Mouse (Mus musculus) embryonic facial prominence, embryonic 15.5 days (tissue): ENCODE measurements around the gene Gm10570. TPM values are rescaled to one million over a fixed set of nuclear protein-coding genes. Genes with fewer than 3 reads are reported as not detected.
A peak's percentile ranks its signal among the peaks of the same experiment; 100 is the strongest.

Experiments
- ATAC-seq: fragments of 200-750 bp; cut with Nextera tagmentation; 2 replicates; pipeline ENCODE4 v1.8.0; 2017; ENCODE audit warnings: low read depth, moderate TSS enrichment; ENCODE audit not compliant: insufficient number of reproducible peaks, low FRiP score, low TSS enrichment
- H3K27ac ChIP-seq: fragments of 300-500 bp; sonication (generic); replicated peaks from 2 replicates; pipeline ENCODE4 v1.5.1; 2015; ENCODE audit warnings: mild to moderate bottlenecking, inconsistent platforms
- H3K27me3 ChIP-seq: fragments of 300-500 bp; sonication (generic); 2 replicates; pipeline ENCODE4 v1.6.1; 2015; ENCODE audit warnings: inconsistent platforms
- H3K36me3 ChIP-seq: fragments of 300-500 bp; sonication (generic); 2 replicates; pipeline ENCODE4 v1.6.1; 2015; ENCODE audit warnings: mild to moderate bottlenecking, inconsistent platforms
- H3K4me1 ChIP-seq: fragments of 300-500 bp; sonication (generic); 2 replicates; pipeline ENCODE4 v1.6.1; 2015; ENCODE audit warnings: inconsistent platforms
- H3K4me2 ChIP-seq: fragments of 300-500 bp; sonication (generic); replicated peaks from 2 replicates; pipeline ENCODE4 v1.6.1; 2015; ENCODE audit warnings: mild to moderate bottlenecking, inconsistent platforms
- H3K4me3 ChIP-seq: fragments of 300-500 bp; sonication (generic); replicated peaks from 2 replicates; pipeline ENCODE4 v1.5.1; 2015; ENCODE audit warnings: mild to moderate bottlenecking, inconsistent platforms
- H3K9ac ChIP-seq: fragments of 300-500 bp; sonication (generic); 2 replicates; pipeline ENCODE4 v1.6.1; 2015; ENCODE audit warnings: inconsistent platforms
- H3K9me3 ChIP-seq: fragments of 300-500 bp; sonication (generic); replicated peaks from 2 replicates; pipeline ENCODE4 v1.6.1; 2016; ENCODE audit warnings: inconsistent platforms
- WGBS: fragments of 180-500 bp; shearing (Covaris S2); methylation state at CpG from one replicate; pipeline ENCODE4 v1.1.7; 2015; 5-methylcytosine and 5-hydroxymethylcytosine counted together
- polyA plus RNA-seq: library from polyadenylated mRNA; unstranded; fragments of >200 nt; fragmentation: Nextera tagmentation; extraction: Ambion mirVana; gene quantifications from 2 replicates; pipeline ENCODE4 v1.2.1, GENCODE M21; 2015

The Gm10570 gene
- polyA plus RNA-seq, 1 experiment from 2014 or later, result 0.36 TPM

GRCm38 (mm10) chr4:130283826-130284225 lies 24.6 kb downstream of the Gm10570 start:
- 74% methylated on average over 9 of the region's 9 CpGs for WGBS
- no peaks in the 10 kb centered on the region for H3K36me3 ChIP-seq
- ATAC-seq, result no peak
- H3K4me1 ChIP-seq, result peaks cover 8% of the 10 kb centered on the region; the same call in 1 of the 2 replicates
- peaks cover 3% of the 10 kb centered on the region for H3K27me3 ChIP-seq
- no peak overlapping the region for H3K4me2 ChIP-seq
- H3K27ac ChIP-seq, result no peak overlapping the region
- H3K9me3 ChIP-seq, result no peaks in the 10 kb centered on the region
- no peak overlapping the region for H3K4me3 ChIP-seq
- H3K9ac ChIP-seq, result no peak overlapping the region

DNA sequence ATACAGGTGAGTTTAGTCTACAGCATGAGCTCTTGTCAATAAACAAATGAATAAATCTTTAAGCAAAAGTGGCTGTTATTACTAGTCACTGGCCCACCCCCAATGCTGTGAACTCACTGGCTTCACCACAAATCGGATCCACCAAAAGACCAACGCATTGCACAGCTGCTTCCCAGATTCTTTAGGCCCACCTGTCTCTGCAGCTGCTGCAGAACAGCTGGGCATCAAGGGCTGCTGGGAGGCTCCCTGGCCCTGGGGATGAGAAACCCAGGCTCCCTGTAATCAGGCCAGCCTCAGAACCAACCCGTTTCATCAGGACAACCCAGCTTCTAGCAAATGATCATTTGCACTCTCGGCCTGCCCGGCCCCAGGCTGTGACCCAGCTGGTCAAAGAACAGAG lies 25.6 kb downstream of the Gm10570 start:
- no peak for ATAC-seq
- Histone ChIP-seq H3K9ac (no peak overlapping the region), H3K4me1 (peaks cover 8% of the 10 kb centered on the region; the same call in 1 of the 2 replicates), H3K9me3 (no peaks in the 10 kb centered on the region), H3K27me3 (peaks cover 5% of the 10 kb centered on the region), H3K36me3 (no peaks in the 10 kb centered on the region), H3K27ac (no peak overlapping the region), H3K4me2 (no peak overlapping the region), H3K4me3 (no peak overlapping the region)
- WGBS, result 55% methylated on average over 5 of the region's 5 CpGs

DNA sequence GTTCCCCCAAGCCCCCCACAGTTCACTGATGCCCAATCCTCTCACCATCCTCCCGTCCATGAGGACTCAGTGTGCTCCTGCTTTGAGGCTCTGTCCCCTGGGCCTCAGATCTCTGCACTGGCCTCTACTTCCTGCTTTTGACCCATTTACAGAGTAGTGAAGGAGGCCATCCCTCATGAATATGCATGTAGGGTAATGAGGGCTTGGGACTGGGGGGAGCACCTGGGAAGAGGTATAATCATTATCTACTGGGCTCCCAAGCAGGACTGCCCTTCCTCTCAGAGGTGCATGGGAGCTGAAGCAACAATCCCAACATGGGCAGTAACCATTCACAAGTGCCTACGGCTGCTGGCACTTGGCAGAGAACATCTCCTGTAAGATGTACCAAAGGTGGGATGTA lies 29.4 kb downstream of the Gm10570 start, which contains the start of gene Serinc2:
TSS of gene Serinc2 (minus strand) at position 101 of the 400 bp plus-strand sequence.
- ATAC-seq, result no peak
- H3K4me1 ChIP-seq, result peaks cover 12% of the 10 kb centered on the region; the same call in 1 of the 2 replicates
- H3K4me2 ChIP-seq, result no peak within 1 kb of the TSS
- H3K27me3 ChIP-seq, result peaks cover 8% of the 10 kb centered on the region; the same call in 1 of the 2 replicates
- no peak within 1 kb of the TSS for H3K4me3 ChIP-seq
- H3K9ac ChIP-seq, result no peak within 1 kb of the TSS
- H3K9me3 ChIP-seq, result no peaks in the 10 kb centered on the region
- H3K36me3 ChIP-seq, result no peaks in the 10 kb centered on the region
- WGBS, result 62% methylated on average over 2 of the region's 2 CpGs
- no peak within 1 kb of the TSS for H3K27ac ChIP-seq

- no peaks in the 10 kb centered on the region for H3K9me3 ChIP-seq
- H3K27me3 ChIP-seq, result peaks cover 5% of the 10 kb centered on the region; the same call in 1 of the 2 replicates
- H3K36me3 ChIP-seq, result no peaks in the 10 kb centered on the region
- 59% methylated on average over 7 of the region's 7 CpGs for WGBS
- no peak for ATAC-seq
- no peak overlapping the region for H3K4me2 ChIP-seq
- no peak overlapping the region for H3K9ac ChIP-seq
- H3K27ac ChIP-seq, result no peak overlapping the region
- peaks cover 20% of the 10 kb centered on the region; the same call in 1 of the 2 replicates for H3K4me1 ChIP-seq
- H3K4me3 ChIP-seq, result no peak overlapping the region
Measured at GRCm38 (mm10) chr4:130276573-130277176, 31.8 kb downstream of the Gm10570 start.

- Histone ChIP-seq H3K27ac (no peak overlapping the region), H3K36me3 (no peaks in the 10 kb centered on the region), H3K4me1 (peaks cover 20% of the 10 kb centered on the region; the same call in 1 of the 2 replicates), H3K4me3 (peak overlapping the region; percentile 74), H3K9ac (0 out of 2 replicates have a peak overlapping the region, but pooled peaks have one; percentile 74), H3K9me3 (no peaks in the 10 kb centered on the region), H3K27me3 (peaks cover 5% of the 10 kb centered on the region; the same call in 1 of the 2 replicates), H3K4me2 (peak overlapping the region; percentile 86)
- ATAC-seq, result no peak
- WGBS, result 53% methylated on average over 5 of the region's 5 CpGs
Measured at GRCm38 (mm10) chr4:130275823-130276105, 32.7 kb downstream of the Gm10570 start.

DNA sequence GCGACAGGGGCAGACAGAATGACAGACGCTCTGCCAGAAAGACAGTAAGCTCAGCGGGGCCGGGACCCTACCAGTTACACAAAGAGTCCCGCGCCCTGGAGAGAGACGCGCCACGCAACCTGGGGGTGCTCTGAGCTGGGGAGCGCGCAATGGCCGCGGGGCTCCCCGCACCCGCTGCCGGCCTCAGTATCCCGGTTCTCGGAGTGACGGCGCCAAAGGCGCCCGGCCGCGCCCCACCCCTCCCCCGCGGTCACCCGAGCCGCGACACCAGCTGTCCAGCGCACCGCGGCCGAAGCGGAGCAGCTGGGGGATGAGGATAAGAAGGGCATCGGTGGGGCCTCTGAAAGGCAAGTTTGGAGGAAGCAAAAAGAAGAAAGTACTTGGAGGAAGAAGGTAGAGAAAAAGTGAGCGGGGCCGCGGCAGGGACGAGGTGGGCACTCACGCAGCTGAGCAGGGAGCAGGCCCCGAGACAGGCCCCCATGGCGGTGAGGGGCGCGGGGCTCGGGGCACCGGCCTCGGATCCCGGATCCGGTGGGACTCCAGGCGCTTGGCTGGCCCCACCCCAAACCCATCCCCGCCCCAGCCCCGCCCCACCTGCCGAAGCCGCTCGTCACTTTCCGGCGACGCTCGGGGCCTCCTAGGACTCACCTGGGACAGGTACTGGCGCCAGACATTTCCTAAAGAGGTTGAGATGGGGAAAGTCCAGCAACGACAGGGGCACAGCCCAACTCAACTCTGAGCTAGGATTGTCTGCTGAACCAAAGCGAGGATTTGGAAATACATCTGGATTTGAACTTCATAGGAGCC lies 33.3 kb downstream of the Gm10570 start:
- Histone ChIP-seq H3K4me3 (peak overlapping the region; percentile 74), H3K27ac (peak overlapping the region; percentile 82), H3K4me1 (peaks cover 17% of the 10 kb centered on the region; the same call in 1 of the 2 replicates), H3K4me2 (peak overlapping the region; percentile 86), H3K9me3 (no peaks in the 10 kb centered on the region), H3K27me3 (peaks cover 5% of the 10 kb centered on the region; the same call in 1 of the 2 replicates), H3K36me3 (no peaks in the 10 kb centered on the region), H3K9ac (peak overlapping the region; percentile 74)
- 1% methylated on average over 60 of the region's 62 CpGs for WGBS
- peak; percentile 63; the same call in 1 of the 2 replicates for ATAC-seq

GRCm38 (mm10) chr4:130274346-130275015 lies 34.0 kb downstream of the Gm10570 start:
- H3K4me1 ChIP-seq, result peaks cover 16% of the 10 kb centered on the region; the same call in 1 of the 2 replicates
- peak overlapping the region; percentile 82 for H3K27ac ChIP-seq
- H3K9me3 ChIP-seq, result no peaks in the 10 kb centered on the region
- peak; percentile 77 for ATAC-seq
- H3K27me3 ChIP-seq, result peaks cover 5% of the 10 kb centered on the region; the same call in 1 of the 2 replicates
- H3K4me3 ChIP-seq, result peak overlapping the region; percentile 74
- peak overlapping the region; percentile 86 for H3K4me2 ChIP-seq
- H3K36me3 ChIP-seq, result no peaks in the 10 kb centered on the region
- peak overlapping the region; percentile 74 for H3K9ac ChIP-seq
- under 1% methylated on average over 29 of the region's 29 CpGs for WGBS

DNA sequence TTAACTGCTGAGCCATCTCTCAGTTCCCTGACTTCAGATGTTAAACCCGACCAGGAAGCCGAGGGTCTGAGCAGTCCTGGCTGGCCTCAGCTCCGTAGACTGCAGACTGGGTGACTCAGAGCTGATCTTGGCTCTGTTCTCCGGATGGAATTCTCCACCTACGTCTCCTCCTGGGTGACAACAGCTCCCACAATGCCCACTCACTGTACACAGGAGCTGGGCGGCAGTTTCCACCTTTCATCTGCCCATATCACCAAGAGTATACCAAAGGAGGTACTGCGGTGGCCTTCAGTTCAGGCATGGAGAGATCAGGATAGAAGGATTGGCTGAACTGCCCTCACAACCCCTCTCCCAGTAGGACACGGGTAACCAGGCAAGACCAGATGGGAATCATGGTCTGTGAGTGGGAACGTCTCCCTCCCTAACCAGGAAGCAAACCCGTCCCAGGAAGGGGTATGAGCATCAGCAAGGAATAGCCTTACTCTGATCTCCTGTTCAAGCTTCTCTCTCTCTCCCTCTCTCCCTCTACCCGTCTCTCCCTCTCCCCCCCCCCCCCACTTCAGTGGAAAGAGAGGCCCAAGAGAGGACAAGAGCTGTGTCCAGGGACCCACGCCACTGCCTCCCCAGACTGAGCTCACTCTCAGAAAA lies 34.7 kb downstream of the Gm10570 start:
- Histone ChIP-seq H3K4me1 (peaks cover 12% of the 10 kb centered on the region; the same call in 1 of the 2 replicates), H3K27me3 (peaks cover 5% of the 10 kb centered on the region; the same call in 1 of the 2 replicates), H3K9me3 (no peaks in the 10 kb centered on the region), H3K9ac (peak overlapping the region; percentile 74), H3K4me3 (peak overlapping the region; percentile 74), H3K36me3 (no peaks in the 10 kb centered on the region), H3K4me2 (peak overlapping the region; percentile 86), H3K27ac (peak overlapping the region; percentile 82)
- 10% methylated on average over 11 of the region's 12 CpGs for WGBS
- ATAC-seq, result peak; percentile 3; the same call in 1 of the 2 replicates

DNA sequence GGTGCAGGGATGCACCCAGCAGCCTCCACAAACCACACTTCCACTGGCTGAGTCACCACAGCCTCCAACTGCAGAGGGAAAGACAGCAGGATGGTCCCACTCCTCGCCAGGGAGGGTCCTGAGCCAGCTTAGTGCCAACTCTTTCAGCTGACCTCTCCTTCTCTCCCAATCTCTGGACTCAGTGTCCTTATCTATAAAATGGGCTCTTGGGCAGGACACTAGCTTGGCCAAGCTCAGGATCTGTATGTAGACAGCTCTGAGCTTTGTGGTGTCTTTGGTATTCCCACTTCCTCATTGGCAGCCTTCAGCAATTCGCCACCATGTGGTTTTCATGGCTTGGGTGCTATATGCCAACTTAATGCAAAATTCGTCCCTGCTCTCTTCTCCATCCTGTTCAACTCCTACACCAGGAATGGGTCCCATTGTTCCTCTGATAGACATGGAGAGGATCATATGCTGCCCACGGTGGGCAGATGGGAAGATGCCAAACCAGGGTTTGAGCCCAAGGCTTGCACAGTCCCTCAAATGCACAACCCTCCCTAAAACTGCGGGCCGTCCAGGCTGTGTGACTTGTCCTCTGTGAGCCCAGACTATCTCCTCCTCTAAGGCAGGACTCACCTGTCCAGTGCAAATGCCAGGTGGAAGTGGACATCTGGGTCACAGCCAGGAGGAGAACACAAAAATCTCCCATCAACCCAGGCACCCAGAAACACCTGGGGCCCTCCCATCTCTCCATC lies 37.7 kb downstream of the Gm10570 start:
- peaks cover 28% of the 10 kb centered on the region for H3K4me1 ChIP-seq
- no peak overlapping the region for H3K4me2 ChIP-seq
- H3K27me3 ChIP-seq, result no peaks in the 10 kb centered on the region; the same call in 1 of the 2 replicates
- WGBS, result 77% methylated on average over 6 of the region's 6 CpGs
- H3K36me3 ChIP-seq, result no peaks in the 10 kb centered on the region
- no peak overlapping the region for H3K4me3 ChIP-seq
- no peak overlapping the region for H3K9ac ChIP-seq
- H3K27ac ChIP-seq, result no peak overlapping the region
- ATAC-seq, result no peak
- H3K9me3 ChIP-seq, result no peaks in the 10 kb centered on the region

GRCm38 (mm10) chr4:130270089-130270488 lies 38.4 kb downstream of the Gm10570 start:
- H3K9me3 ChIP-seq, result no peaks in the 10 kb centered on the region
- no peak overlapping the region for H3K27ac ChIP-seq
- H3K27me3 ChIP-seq, result no peaks in the 10 kb centered on the region
- ATAC-seq, result no peak
- no peak overlapping the region for H3K9ac ChIP-seq
- H3K4me3 ChIP-seq, result no peak overlapping the region
- no peaks in the 10 kb centered on the region for H3K36me3 ChIP-seq
- 91% methylated on average over 8 of the region's 8 CpGs for WGBS
- peaks cover 27% of the 10 kb centered on the region for H3K4me1 ChIP-seq
- no peak overlapping the region for H3K4me2 ChIP-seq
